Mouse (Mus musculus): Measurements from ENCODE around the gene Il10.

Gene Il10

GRCm38 (mm10) chr1:131019492-131020098 lies at the start of gene Il10:
Il10 (plus strand) TSS chr1:131019845.
- DNase-seq (ENCODE audit: low spot score in 2 of 2), result no peak

- DNase-seq (ENCODE audit: low spot score in 2 of 2), result peak in 1 of 2 experiments; percentile 20
Measured at GRCm38 (mm10) chr1:130979455-130979854, 40.2 kb upstream of the Il10 start.

DNA sequence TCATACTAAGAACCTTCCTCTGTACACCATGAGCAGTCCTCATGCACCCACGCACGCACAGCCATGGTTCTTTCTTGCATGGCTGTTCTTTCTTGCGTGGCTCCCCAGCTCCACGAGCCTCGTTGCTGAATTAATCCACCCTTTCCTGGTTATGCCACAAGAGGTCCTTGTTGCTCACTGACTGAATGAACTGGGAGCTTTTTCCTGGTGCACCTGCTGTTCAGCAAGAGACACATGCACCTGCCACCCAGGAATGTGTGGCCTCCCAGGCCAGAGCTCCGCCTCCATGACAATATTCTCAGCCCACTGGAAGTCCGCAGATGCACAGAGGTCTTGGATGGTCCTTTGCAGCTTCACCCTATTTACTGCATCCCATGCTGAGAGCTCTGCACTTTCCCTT lies 35.2 kb upstream of the Il10 start:
- no peak for DNase-seq (ENCODE audit: low spot score in 2 of 2)

GRCm38 (mm10) chr1:130987001-130987400 lies 32.6 kb upstream of the Il10 start:
- DNase-seq (ENCODE audit: low spot score in 2 of 2), result no peak

GRCm38 (mm10) chr1:130987418-130987817 lies 32.2 kb upstream of the Il10 start:
- no peak for DNase-seq (ENCODE audit: low spot score in 2 of 2)

GRCm38 (mm10) chr1:130989331-130989730 lies 30.3 kb upstream of the Il10 start:
- DNase-seq (ENCODE audit: low spot score in 2 of 2), result no peak

- DNase-seq (ENCODE audit: low spot score in 2 of 2), result no peak
Measured at GRCm38 (mm10) chr1:130990448-130990847, 29.2 kb upstream of the Il10 start.

DNA sequence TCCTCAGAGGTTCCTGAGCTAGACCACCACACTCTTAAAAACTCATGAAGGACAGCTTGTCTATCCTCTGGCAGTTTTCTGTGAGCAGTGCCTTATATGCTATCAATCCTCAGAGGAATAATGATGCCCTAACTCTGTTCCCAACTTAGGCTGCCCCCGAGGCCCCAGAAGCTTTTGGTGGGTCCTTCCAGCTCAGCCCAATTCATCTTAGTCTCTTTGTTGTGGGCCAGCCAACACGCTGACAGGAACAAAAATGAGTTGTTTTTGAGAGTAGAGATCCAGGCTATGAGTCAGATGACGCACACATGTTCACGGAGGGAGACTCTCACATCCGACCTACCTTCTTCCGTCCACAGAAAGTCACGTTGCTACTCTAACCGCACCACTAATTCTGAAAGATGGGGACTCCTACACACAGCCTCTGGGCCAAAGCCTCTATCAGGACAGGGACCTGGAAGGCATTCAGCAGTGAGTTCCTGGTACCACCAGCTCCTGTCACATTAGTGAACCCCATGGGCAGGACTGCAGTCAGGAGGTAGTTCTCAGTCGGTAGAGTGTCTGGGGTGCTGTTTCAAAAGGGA lies 26.0 kb upstream of the Il10 start:
- DNase-seq (ENCODE audit: low spot score in 2 of 2), result no peak

GRCm38 (mm10) chr1:130995515-130995914 lies 24.1 kb upstream of the Il10 start:
- no peak for DNase-seq (ENCODE audit: low spot score in 2 of 2)

DNA sequence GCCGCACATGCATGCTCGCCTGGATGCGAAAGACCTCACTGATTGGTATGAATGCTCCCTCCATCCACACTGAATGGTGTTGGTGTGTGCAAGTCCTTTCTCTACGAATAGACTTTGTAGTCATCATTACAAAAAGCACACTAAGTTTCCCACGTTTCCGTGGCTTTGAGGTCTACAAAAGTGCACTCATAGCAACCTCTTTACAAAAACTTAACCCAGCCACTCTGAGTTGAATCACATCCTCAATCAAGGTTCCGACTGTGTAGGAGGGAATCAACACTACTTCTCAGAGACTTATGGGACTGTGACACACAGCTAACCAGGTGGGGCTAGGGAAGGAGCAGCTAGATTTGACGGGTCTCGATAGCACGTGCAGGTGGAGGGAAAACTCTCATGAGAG lies 23.3 kb upstream of the Il10 start:
- no peak for DNase-seq (ENCODE audit: low spot score in 2 of 2)

GRCm38 (mm10) chr1:130997441-130997840 lies 22.2 kb upstream of the Il10 start:
- DNase-seq (ENCODE audit: low spot score in 2 of 2), result no peak

DNA sequence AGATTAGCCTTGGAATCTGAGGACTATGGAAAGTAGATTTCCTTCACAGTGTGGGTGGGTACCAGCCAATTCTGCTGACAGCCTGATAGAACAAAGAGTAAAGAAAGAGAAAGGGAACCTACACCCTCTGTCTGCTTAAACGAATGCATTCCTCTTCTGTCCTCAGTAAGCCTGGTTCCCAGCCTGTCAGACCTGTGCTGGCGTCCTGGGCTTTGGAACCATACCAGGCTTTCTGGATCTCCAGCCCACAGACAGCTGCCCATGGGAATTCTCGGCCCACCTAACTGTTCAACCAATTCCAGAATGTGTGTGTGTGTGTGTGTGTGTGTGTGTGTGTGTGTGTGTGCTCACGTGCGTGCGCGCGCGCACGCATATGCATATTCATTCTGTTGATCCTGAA lies 21.3 kb upstream of the Il10 start:
- no peak for DNase-seq (ENCODE audit: low spot score in 2 of 2)

DNA sequence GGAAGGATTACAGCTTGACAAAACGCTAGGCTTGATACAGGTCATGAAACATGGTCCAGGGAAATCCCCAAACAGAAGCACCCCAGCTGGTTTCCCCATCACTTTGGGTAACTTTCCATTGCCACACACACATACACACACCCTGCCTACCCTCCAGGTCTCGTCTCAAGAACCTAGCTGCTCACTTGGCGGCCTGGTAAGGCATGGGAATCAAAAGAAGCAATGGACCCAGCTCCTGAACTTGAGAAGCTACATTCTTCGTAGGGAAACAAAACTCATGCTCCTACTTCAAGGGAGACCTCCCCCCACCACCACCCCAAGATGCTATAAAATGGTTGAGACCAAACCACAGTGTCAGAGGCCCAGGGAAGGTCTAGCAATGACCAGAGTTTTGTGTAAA lies 19.9 kb upstream of the Il10 start:
- DNase-seq (ENCODE audit: low spot score in 2 of 2), result no peak

GRCm38 (mm10) chr1:131000296-131000695 lies 19.3 kb upstream of the Il10 start:
- DNase-seq (ENCODE audit: low spot score in 2 of 2), result no peak

DNA sequence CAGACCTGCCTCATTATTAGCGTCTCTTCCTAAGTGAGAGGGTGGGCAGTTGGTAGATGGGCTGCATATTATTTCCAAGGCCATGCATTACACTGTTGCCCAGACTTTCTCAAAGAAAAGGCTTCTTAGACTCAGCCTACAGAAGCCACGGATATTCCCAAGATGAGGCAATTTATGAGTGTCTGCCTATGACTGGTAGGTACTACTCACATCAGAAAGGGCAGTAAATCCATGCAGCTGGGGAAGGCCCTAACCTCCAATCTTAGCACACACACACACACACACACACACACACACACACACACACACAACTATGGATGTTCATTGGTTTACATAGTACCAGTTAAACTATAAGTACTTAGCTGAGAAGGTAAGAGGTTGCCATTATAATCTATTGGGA lies 17.1 kb upstream of the Il10 start:
- no peak for DNase-seq (ENCODE audit: low spot score in 2 of 2)

DNA sequence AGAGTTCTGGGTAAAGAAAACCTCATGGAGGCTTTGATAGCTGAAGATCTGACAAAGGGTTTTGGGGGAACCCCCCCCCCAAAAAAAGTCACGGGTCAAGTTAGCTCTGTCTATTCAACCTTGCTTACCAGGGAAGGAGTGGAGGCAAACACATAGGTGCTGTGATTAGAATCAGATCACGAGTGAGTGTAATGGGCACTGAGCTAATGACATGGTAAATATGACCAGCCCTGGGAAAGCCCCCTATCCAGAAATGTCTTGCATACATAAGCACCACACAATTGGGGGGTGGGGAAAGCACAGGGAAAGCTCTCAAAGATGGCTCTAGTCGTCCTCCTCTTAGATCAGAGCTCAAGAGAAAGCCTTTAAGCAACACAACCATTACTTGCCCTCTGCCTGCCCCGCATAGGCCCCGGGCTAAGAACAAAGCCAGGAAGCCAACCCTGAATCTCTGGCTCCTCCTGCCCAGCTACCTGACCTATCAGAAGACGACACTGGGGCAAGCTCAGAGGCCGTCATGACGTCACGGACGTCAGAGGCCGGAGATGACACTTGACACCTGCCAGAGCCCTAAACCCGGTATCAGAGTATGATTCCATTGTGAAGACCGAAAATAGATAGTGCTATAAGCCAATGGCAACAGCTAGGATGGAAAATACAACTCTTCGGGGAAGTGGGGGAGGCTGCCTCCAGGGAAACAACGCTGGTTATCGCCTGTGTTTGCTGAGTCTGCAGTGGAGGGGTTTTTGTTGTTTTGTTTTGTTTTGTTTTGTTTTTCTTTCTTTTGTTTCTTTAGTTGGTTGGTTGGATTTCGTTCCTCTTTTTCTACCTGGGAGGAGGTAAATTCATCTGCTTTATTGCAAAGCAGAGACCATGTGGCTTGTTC lies 16.4 kb upstream of the Il10 start:
- no peak for DNase-seq (ENCODE audit: low spot score in 2 of 2)

- DNase-seq (ENCODE audit: low spot score in 2 of 2), result no peak
Measured at GRCm38 (mm10) chr1:131006069-131006468, 13.6 kb upstream of the Il10 start.

- DNase-seq (ENCODE audit: low spot score in 2 of 2), result no peak
Measured at GRCm38 (mm10) chr1:131010201-131011153, 9.2 kb upstream of the Il10 start.

GRCm38 (mm10) chr1:131012494-131012893 lies 7.2 kb upstream of the Il10 start:
- DNase-seq (ENCODE audit: low spot score in 2 of 2), result no peak

GRCm38 (mm10) chr1:131013926-131014325 lies 5.7 kb upstream of the Il10 start:
- no peak for DNase-seq (ENCODE audit: low spot score in 2 of 2)

DNA sequence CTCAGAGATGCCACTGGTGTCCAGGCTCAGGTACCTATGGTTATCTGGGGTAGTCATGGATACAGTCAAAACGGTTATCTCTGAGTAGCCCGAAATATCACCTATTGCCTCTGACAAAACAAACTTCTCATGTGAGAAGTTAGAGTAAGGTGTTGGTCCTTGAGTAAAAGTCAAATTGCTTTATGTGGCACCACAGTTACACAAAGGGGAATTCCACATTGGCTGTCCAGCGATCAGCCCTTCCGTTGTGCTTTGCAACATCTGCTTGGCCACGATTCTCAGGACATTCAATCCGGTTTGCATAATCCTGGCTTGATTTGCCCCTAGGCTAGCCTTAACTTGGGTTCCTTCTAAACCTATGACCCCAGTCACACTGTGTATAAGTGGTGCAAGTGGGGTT lies 4.4 kb upstream of the Il10 start:
- DNase-seq (ENCODE audit: low spot score in 2 of 2), result no peak

- DNase-seq (ENCODE audit: low spot score in 2 of 2), result no peak
Measured at GRCm38 (mm10) chr1:131015879-131016278, 3.8 kb upstream of the Il10 start.
